Mouse (Mus musculus) ES-Bruce4 (cell line): Measurements from ENCODE around the gene Casc3. TPM values are rescaled to one million over a fixed set of nuclear protein-coding genes. Genes with fewer than 3 reads are reported as not detected.

Experiments used
- H3K27ac ChIP-seq: 2 replicates; pipeline ENCODE4 v1.5.1; 2012; ENCODE audit warnings: low read length, inconsistent platforms; ENCODE audit not compliant: insufficient read depth
- H3K27me3 ChIP-seq: 2 replicates; pipeline ENCODE4 v1.6.1; 2012; ENCODE audit warnings: mild to moderate bottlenecking, low read length, inconsistent platforms; ENCODE audit not compliant: control insufficient read depth, poor library complexity, insufficient read depth, severe bottlenecking
- H3K36me3 ChIP-seq: 2 replicates; pipeline ENCODE4 v1.6.1; 2012; ENCODE audit warnings: inconsistent platforms, mild to moderate bottlenecking, low read length, moderate library complexity; ENCODE audit not compliant: control insufficient read depth, poor library complexity, insufficient read depth, severe bottlenecking
- H3K4me1 ChIP-seq: one replicate; pipeline ENCODE4 v1.8.1; 2011; ENCODE audit warnings: low read length; ENCODE audit not compliant: control insufficient read depth, insufficient read depth
- H3K4me3 ChIP-seq: 2 replicates; pipeline ENCODE4 v1.5.1; 2011; ENCODE audit warnings: low read depth, mild to moderate bottlenecking, low read length
- H3K9ac ChIP-seq: 2 replicates; pipeline ENCODE4 v1.6.1; 2012; ENCODE audit warnings: low read depth, mild to moderate bottlenecking, inconsistent platforms; ENCODE audit not compliant: poor library complexity, severe bottlenecking
- H3K9me3 ChIP-seq: replicated peaks from 2 replicates; pipeline ENCODE4 v1.6.1; 2012; ENCODE audit warnings: mild to moderate bottlenecking, low read length, inconsistent platforms; ENCODE audit not compliant: control insufficient read depth, poor library complexity, insufficient read depth, severe bottlenecking
- CTCF ChIP-seq: IDR thresholded peaks from one replicate; pipeline ENCODE4 v1.8.1; 2011; ENCODE audit warnings: low read depth, low read length
- EP300 ChIP-seq: IDR thresholded peaks from 2 replicates; pipeline ENCODE4 v1.6.1; 2011; ENCODE audit warnings: low read depth, low read length; ENCODE audit not compliant: insufficient read depth
- POLR2A ChIP-seq: IDR thresholded peaks from one replicate; pipeline ENCODE4 v1.8.1; 2011; ENCODE audit warnings: low read length; ENCODE audit not compliant: insufficient read depth
- polyA plus RNA-seq: library from polyadenylated mRNA; stranded (reverse); fragments of >200 nt; gene quantifications from 2 replicates; pipeline ENCODE4 v1.2.4, GENCODE M21; 2011; ENCODE audit warnings: low read depth; ENCODE audit not compliant: missing spikeins, insufficient read depth, insufficient read length

Gene Casc3
- polyA plus RNA-seq, 1 experiment, result 55.0 TPM

DNA sequence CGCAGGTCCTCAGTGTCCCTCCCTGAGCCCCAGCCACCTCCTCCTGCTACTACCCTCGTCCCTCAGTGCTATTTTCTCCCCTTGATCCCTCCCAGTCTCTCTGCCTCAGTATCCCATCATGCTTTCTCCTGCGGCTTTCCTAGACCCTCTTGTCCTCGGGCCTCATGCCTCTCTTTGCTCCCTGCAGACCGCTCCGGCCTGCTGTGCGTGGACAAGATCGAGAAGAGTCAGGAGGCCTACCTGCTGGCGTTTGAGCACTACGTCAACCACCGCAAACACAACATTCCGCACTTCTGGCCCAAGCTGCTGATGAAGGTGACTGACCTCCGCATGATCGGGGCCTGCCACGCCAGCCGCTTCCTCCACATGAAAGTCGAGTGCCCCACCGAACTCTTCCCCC, 40.6 kb upstream of the Casc3 start:
- Histone ChIP-seq H3K4me1 (peaks cover 2% of the 10 kb centered on the region), H3K27me3 (no peaks in the 10 kb centered on the region), H3K9ac (peak overlapping the region; percentile 29), H3K9me3 (no peaks in the 10 kb centered on the region), H3K36me3 (0 out of 2 replicates have a peak, but pooled peaks cover 4% of the 10 kb centered on the region), H3K4me3 (peak overlapping the region; percentile 31), H3K27ac (peak overlapping the region; percentile 22; the same call in 1 of the 2 replicates)
- TF ChIP-seq EP300, result no peak
- no peak for TF ChIP-seq CTCF
- TF ChIP-seq POLR2A, result no peak

DNA sequence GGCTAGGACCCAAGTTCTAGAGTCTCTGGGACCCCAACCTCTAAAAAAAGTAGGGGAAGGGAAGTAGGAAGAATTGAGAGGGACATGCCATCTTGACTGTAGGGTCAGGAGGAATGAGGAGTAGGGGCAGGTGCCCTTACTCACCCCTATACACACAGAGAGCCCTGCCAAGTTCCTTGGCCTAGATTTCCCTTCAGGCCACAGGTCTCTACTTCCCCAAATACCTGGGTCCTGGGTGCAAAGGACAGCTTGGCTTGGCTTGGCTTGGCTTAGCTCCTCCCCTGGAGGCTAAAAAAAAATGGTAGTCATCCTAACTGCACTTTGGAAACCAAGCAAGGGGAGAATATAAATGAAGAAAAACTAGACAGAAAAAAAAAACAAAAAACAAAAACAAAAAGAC, 40.0 kb upstream of the Casc3 start:
- H3K9ac ChIP-seq, result peak overlapping the region; percentile 29
- peaks cover 2% of the 10 kb centered on the region for H3K4me1 ChIP-seq
- no peaks in the 10 kb centered on the region for H3K27me3 ChIP-seq
- peaks cover 4% of the 10 kb centered on the region; the same call in 1 of the 2 replicates for H3K36me3 ChIP-seq
- no peak overlapping the region for H3K4me3 ChIP-seq
- no peak for TF ChIP-seq EP300
- no peak for TF ChIP-seq CTCF
- no peak for TF ChIP-seq POLR2A
- H3K9me3 ChIP-seq, result no peaks in the 10 kb centered on the region
- no peak overlapping the region for H3K27ac ChIP-seq

DNA sequence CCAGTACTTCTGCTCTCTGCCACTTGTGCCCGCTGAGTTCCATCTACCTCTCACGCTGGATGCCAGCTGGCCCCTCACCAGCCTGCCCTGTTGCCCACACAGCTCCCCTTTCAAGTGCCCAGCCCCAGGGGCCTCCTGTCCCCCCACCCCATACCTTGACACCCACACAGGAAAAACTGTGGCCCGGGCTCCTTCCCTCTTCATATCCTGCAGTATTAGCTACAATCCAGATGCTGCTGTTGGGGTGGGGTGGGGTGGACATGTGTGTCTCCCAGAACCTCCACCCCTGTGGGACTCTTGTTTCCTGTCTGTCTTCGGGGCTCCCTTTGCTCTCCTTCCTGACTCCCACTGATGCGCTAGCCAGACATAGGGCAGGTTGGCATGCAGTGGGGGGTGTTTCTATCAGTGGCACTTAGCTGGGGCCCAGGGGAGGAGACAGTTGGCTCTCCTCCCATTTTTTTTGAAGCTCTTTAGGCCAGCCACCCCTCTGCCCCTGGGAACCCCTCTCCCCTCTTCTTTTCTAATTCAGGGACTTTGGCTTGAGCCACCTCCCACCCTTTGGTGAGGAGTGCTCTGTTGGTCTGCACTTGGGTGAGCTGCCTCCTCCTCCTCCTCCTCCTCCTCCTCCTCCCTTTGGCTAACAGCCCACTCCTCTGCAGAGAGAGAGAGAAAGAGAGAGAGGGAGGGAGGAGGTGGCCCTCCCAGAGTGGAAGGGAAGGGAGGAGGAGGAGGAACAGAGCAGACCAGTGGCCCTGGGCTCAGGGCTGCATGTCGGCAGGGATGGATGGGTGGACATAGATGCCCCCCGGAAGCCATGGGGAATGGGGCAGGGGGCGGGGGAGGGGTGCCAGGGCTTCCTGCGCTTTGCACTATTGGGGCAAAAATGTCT, 39.0 kb upstream of the Casc3 start:
- Histone ChIP-seq H3K9me3 (no peaks in the 10 kb centered on the region), H3K4me3 (no peak overlapping the region), H3K27ac (no peak overlapping the region), H3K27me3 (no peaks in the 10 kb centered on the region), H3K9ac (no peak overlapping the region), H3K4me1 (peaks cover 2% of the 10 kb centered on the region), H3K36me3 (peaks cover 6% of the 10 kb centered on the region; the same call in 1 of the 2 replicates)
- no peak for TF ChIP-seq EP300
- no peak for TF ChIP-seq CTCF
- no peak for TF ChIP-seq POLR2A

DNA sequence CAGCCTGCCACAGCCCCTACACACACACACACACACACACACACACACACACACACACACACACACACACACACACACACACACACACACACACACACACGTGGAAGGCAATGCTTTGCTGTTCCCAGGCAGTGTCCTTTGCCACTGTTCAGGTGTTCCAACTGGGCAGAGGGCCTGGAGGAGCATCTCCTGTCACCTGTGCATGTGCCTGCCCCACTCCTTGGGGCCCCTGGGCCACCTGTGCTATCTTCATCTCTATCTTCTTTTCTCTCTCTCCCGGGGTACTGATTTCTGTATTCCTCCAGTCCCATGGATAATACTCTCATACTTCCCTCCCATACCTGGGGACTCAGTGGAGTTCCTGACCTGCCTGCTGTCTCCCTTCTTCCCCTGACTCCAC, 38.4 kb upstream of the Casc3 start:
- Histone ChIP-seq H3K27ac (no peak overlapping the region), H3K36me3 (peaks cover 6% of the 10 kb centered on the region; the same call in 1 of the 2 replicates)

DNA sequence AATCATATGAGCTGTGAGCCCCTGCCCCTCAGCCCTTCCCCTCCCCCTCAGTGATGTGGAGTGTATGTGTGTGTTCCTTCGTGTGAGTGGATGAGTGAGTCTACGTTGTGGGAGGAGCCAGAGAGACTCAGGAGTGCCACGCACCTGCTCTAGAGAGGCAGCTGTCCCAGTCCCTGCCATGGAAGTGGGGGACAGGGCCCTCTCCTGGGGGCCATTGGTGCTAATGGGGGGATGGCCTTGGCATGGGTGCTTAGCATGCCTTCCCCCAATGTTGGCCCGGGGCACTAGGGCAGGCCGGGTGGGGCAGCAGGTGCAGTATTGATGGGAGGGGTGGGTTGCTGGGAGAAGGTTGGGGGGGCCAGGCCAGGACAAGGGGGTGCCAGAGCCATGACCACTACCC, 37.9 kb upstream of the Casc3 start:
- H3K9me3 ChIP-seq, result no peaks in the 10 kb centered on the region
- peaks cover 6% of the 10 kb centered on the region; the same call in 1 of the 2 replicates for H3K36me3 ChIP-seq
- no peak for TF ChIP-seq CTCF
- no peak for TF ChIP-seq POLR2A
- no peak for TF ChIP-seq EP300
- no peak overlapping the region for H3K9ac ChIP-seq
- H3K4me1 ChIP-seq, result peaks cover 2% of the 10 kb centered on the region
- H3K27ac ChIP-seq, result no peak overlapping the region
- H3K4me3 ChIP-seq, result no peak overlapping the region
- H3K27me3 ChIP-seq, result no peaks in the 10 kb centered on the region

More for the DNA sequence above, 38.4 kb upstream of the Casc3 start:
- H3K9me3 ChIP-seq, result no peaks in the 10 kb centered on the region
- H3K27me3 ChIP-seq, result no peaks in the 10 kb centered on the region
- no peak overlapping the region for H3K4me3 ChIP-seq
- TF ChIP-seq POLR2A (no peak), EP300 (no peak), CTCF (no peak)
- no peak overlapping the region for H3K9ac ChIP-seq
- peaks cover 2% of the 10 kb centered on the region for H3K4me1 ChIP-seq

- no peak overlapping the region for H3K27ac ChIP-seq
- H3K9me3 ChIP-seq, result no peaks in the 10 kb centered on the region
- peaks cover 6% of the 10 kb centered on the region; the same call in 1 of the 2 replicates for H3K36me3 ChIP-seq
- no peak overlapping the region for H3K4me3 ChIP-seq
- peaks cover 2% of the 10 kb centered on the region for H3K4me1 ChIP-seq
- TF ChIP-seq POLR2A, result no peak
- no peak for TF ChIP-seq EP300
- TF ChIP-seq CTCF, result no peak
- H3K9ac ChIP-seq, result no peak overlapping the region
- no peaks in the 10 kb centered on the region for H3K27me3 ChIP-seq
Measured at GRCm38 (mm10) chr11:98767276-98767675, 37.4 kb upstream of the Casc3 start.
